Mouse (Mus musculus) adrenal gland, postnatal 36 days (tissue): Measurements from ENCODE around the gene Dlg4. TPM values are rescaled to one million over a fixed set of nuclear protein-coding genes. Genes with fewer than 3 reads are reported as not detected.

Source experiments
- DNase-seq, 2 experiments: peaks; one replicate each; pipeline ENCODE4 v3.0.0; 2021; ENCODE audit warnings: mixed read lengths in 1 of 2
- long read RNA-seq, 2 experiments: library from polyadenylated mRNA; stranded (forward); transcript quantifications; one replicate each; pipeline ENCODE4 v2.0.0; 2021; ENCODE audit warnings: borderline sequencing depth in 2 of 2
- total RNA-seq, 2 experiments: library from RNA; stranded (reverse); gene quantifications; 2 replicates each; pipeline ENCODE4 v1.2.3; 2021

The Dlg4 gene
- total RNA-seq = 10 to 100 TPM; 27.4 to 40.4 TPM
- long read RNA-seq, experiment 1, partial matches to known transcripts = 1 of 4 reads
- long read RNA-seq, experiment 1, other reads (novel, unspliced or antisense) = 3 of 4 reads
- long read RNA-seq, experiment 2, partial matches to known transcripts = 5 of 7 reads
- long read RNA-seq, experiment 2, other reads (novel, unspliced or antisense) = 0 of 7 reads

GRCm38 (mm10) chr11:70016669-70017068 lies at the start of gene Dlg4:
TSS of gene Dlg4 (plus strand) at chr11:70016942.
- no peak for DNase-seq

- no peak for DNase-seq
Observed at GRCm38 (mm10) chr11:69968793-69969192, 47.9 kb upstream of the Dlg4 start.

- no peak for DNase-seq
Observed at GRCm38 (mm10) chr11:69970222-69970621, 46.5 kb upstream of the Dlg4 start.

GRCm38 (mm10) chr11:69970775-69971174 lies 46.0 kb upstream of the Dlg4 start:
- DNase-seq = no peak

- DNase-seq = peak in 1 of 2 experiments; percentile 51
Observed at GRCm38 (mm10) chr11:69974907-69975306, 41.8 kb upstream of the Dlg4 start.

GRCm38 (mm10) chr11:69976271-69976670 lies 40.5 kb upstream of the Dlg4 start:
- no peak for DNase-seq

- no peak for DNase-seq
Observed at GRCm38 (mm10) chr11:69979827-69980195, 36.9 kb upstream of the Dlg4 start.

GRCm38 (mm10) chr11:69980196-69981140 lies 36.3 kb upstream of the Dlg4 start:
- DNase-seq = peak; percentile 94 to 96

GRCm38 (mm10) chr11:69981141-69981762 lies 35.5 kb upstream of the Dlg4 start, which contains the start of gene Ctdnep1:
TSS of gene Ctdnep1 (plus strand) at chr11:69981156.
- DNase-seq = peak; percentile 33 to 39

GRCm38 (mm10) chr11:69982225-69982624 lies 34.5 kb upstream of the Dlg4 start, which contains the start of gene Elp5:
TSS of gene Elp5 (minus strand) at chr11:69982517.
- DNase-seq = no peak

GRCm38 (mm10) chr11:69982877-69983276 lies 33.9 kb upstream of the Dlg4 start:
- DNase-seq = no peak

GRCm38 (mm10) chr11:69983377-69983776 lies 33.4 kb upstream of the Dlg4 start:
- DNase-seq = no peak

- DNase-seq = no peak
Observed at GRCm38 (mm10) chr11:69984431-69984830, 32.3 kb upstream of the Dlg4 start.

GRCm38 (mm10) chr11:69989949-69990348 lies 26.8 kb upstream of the Dlg4 start:
- DNase-seq = no peak

GRCm38 (mm10) chr11:69990850-69991691 lies 25.7 kb upstream of the Dlg4 start, which contains the start of gene Gabarap:
TSS of gene Gabarap (plus strand) at chr11:69991143.
- peak; percentile 96 to 98 for DNase-seq

GRCm38 (mm10) chr11:69991711-69992110 lies 25.0 kb upstream of the Dlg4 start:
- no peak for DNase-seq

GRCm38 (mm10) chr11:69992396-69992795 lies 24.3 kb upstream of the Dlg4 start:
- DNase-seq = no peak

- no peak for DNase-seq
Observed at GRCm38 (mm10) chr11:69992932-69993331, 23.8 kb upstream of the Dlg4 start.

GRCm38 (mm10) chr11:69994401-69995090 lies 22.2 kb upstream of the Dlg4 start:
- DNase-seq = no peak

- peak; percentile 98 to 99 for DNase-seq
Observed at GRCm38 (mm10) chr11:69995391-69995960, 21.3 kb upstream of the Dlg4 start, which contains the start of gene Phf23. TSS of gene Phf23 (plus strand) at chr11:69995777.
